Mouse (Mus musculus): Measurements from ENCODE around the gene Spata1. TPM values are rescaled to one million over a fixed set of nuclear protein-coding genes. Genes with fewer than 3 reads are reported as not detected.

The Spata1 gene
- polyA plus RNA-seq (2012; rRNA removed), result 107 and 138 TPM in 2 replicates

DNA sequence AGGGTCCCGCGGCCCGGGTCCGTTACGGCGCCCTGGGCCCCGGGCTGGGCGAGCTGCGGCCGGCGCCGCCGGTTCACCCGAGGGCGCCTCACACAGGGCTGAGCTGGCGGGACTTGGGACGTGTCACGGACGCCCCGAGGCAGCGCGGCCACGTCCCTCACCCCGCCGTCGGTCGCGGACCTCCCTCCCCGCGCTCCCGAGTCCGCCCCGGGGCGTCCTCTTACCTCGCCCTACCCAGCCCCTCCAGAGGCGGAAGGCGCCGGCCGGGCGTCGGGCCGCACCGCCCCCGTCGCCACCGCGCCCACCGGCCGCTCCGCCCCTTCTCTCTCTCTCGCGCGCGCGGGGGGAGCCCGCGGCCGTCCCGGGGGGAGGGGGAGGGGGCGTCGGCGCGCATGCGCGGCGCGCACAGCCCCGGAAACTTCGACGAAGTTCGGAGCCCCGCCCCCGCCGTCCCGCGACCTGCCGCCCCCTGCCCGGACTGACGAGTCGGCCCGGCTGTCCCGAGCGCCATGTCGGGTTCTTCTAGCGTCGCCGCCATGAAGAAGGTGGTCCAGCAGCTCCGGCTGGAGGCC lies at the start of gene Spata1, which contains the start of gene Gng5:
Gene Spata1, minus strand, starts transcription at position 323 of the 572 bp plus-strand sequence.
Gene Gng5, plus strand, starts transcription at position 377 of the 572 bp plus-strand sequence.
- Histone ChIP-seq H3K4me1 (ENCODE audit: control insufficient read depth, insufficient read depth, low read length) (peaks cover 3% of the 10 kb centered on the region; the same call in 1 of the 2 replicates), H3K4me3 (ENCODE audit: control insufficient read depth, low read depth, low read length) (peak within 1 kb of the TSS; percentile 90), H3K36me3 (ENCODE audit: control insufficient read depth, insufficient read depth, low read length) (no peaks in the 10 kb centered on the region; the same call in 1 of the 2 replicates), H3K27me3 (ENCODE audit: control insufficient read depth, insufficient read depth, low read length) (no peaks in the 10 kb centered on the region), H3K27ac (ENCODE audit: control insufficient read depth, insufficient read depth, low read depth, low read length) (peak within 1 kb of the TSS; percentile 99)
- TF ChIP-seq POLR2A (IDR thresholded peaks at IDR 0.05; ENCODE audit: control insufficient read depth, low read depth, low read length) (peak; percentile 79), CTCF (IDR thresholded peaks at IDR 0.05; ENCODE audit: control insufficient read depth, insufficient read depth, insufficient replicate concordance, low read depth, low read length) (no peak)

GRCm38 (mm10) chr3:146543632-146544031 lies 44.1 kb upstream of the Spata1 start:
- H3K4me1 ChIP-seq (ENCODE audit: control insufficient read depth, insufficient read depth, low read length), result no peaks in the 10 kb centered on the region

DNA sequence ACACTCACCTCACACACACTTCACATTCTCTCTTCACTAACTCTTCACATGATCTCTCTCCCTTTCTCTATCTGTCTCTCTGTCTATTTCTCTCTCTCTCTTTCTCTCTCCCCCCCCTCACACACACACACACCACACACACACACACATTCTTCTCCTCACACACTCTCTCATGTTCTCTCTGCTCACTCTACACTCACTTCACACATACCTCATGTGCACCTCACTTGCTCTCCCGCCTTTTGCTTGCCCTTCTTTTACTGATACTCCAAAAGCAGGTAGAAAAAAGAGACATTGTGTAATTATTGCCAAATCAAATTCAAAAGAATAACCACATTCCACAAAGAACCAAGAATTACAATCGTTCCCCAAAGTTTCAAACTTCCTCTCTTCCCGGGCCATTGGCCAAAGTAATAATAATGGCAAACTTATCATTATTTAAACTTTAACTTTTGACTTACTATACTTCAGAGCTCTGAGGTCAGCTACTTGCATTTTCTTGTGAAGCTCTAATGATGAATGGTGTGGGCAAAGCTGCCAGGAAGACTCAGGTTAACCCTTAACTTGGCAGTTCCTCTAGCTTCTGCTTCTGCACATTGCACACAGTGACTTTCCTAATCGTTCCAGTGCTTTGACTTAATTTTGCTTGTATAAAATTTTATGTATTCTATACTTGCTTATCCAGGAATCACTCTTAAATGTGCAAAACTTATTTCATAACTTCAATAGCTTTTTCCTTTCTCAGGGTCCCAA lies 41.1 kb upstream of the Spata1 start:
- H3K27ac ChIP-seq (ENCODE audit: control insufficient read depth, insufficient read depth, low read depth, low read length), result no peak overlapping the region
- H3K4me1 ChIP-seq (ENCODE audit: control insufficient read depth, insufficient read depth, low read length), result no peaks in the 10 kb centered on the region
- TF ChIP-seq CTCF (IDR thresholded peaks at IDR 0.05; ENCODE audit: control insufficient read depth, insufficient read depth, insufficient replicate concordance, low read depth, low read length) (no peak), POLR2A (IDR thresholded peaks at IDR 0.05; ENCODE audit: control insufficient read depth, low read depth, low read length) (no peak)

More at GRCm38 (mm10) chr3:146543632-146544031, 44.1 kb upstream of the Spata1 start:
- no peak overlapping the region for H3K4me3 ChIP-seq (ENCODE audit: control insufficient read depth, low read depth, low read length)
- H3K27me3 ChIP-seq (ENCODE audit: control insufficient read depth, insufficient read depth, low read length), result no peaks in the 10 kb centered on the region
- no peaks in the 10 kb centered on the region for H3K36me3 ChIP-seq (ENCODE audit: control insufficient read depth, insufficient read depth, low read length)
- H3K27ac ChIP-seq (ENCODE audit: control insufficient read depth, insufficient read depth, low read depth, low read length), result no peak overlapping the region
- no peak for TF ChIP-seq POLR2A (IDR thresholded peaks at IDR 0.05; ENCODE audit: control insufficient read depth, low read depth, low read length)

DNA sequence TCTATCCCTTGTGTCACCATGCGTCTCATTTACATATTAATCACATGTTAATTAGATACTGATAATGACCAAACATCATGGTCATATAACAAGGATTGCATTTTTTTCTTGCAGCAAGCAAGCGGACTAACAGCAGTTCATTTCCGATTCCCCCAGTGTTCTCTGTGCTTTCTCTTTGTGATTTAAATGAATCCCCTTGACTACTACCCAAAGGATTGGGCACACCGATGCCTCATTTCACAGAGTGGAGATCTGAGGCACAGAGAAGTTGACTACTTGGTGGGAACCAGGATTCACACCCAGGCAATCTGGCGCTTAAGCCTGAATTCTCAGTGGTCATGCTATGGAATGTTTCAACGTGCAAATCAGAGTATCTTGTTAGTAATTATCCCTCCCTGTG lies 35.4 kb upstream of the Spata1 start:
- H3K36me3 ChIP-seq (ENCODE audit: control insufficient read depth, insufficient read depth, low read length), result no peaks in the 10 kb centered on the region
- no peak overlapping the region for H3K4me3 ChIP-seq (ENCODE audit: control insufficient read depth, low read depth, low read length)
- no peaks in the 10 kb centered on the region for H3K27me3 ChIP-seq (ENCODE audit: control insufficient read depth, insufficient read depth, low read length)
- no peaks in the 10 kb centered on the region for H3K4me1 ChIP-seq (ENCODE audit: control insufficient read depth, insufficient read depth, low read length)
- no peak for TF ChIP-seq CTCF (IDR thresholded peaks at IDR 0.05; ENCODE audit: control insufficient read depth, insufficient read depth, insufficient replicate concordance, low read depth, low read length)
- TF ChIP-seq POLR2A (IDR thresholded peaks at IDR 0.05; ENCODE audit: control insufficient read depth, low read depth, low read length), result no peak
- no peak overlapping the region for H3K27ac ChIP-seq (ENCODE audit: control insufficient read depth, insufficient read depth, low read depth, low read length)

More for the DNA sequence above, 41.1 kb upstream of the Spata1 start:
- Histone ChIP-seq H3K27me3 (ENCODE audit: control insufficient read depth, insufficient read depth, low read length) (no peaks in the 10 kb centered on the region), H3K4me3 (ENCODE audit: control insufficient read depth, low read depth, low read length) (no peak overlapping the region), H3K36me3 (ENCODE audit: control insufficient read depth, insufficient read depth, low read length) (no peaks in the 10 kb centered on the region)

GRCm38 (mm10) chr3:146528335-146528734 lies 28.8 kb upstream of the Spata1 start:
- H3K4me3 ChIP-seq (ENCODE audit: control insufficient read depth, low read depth, low read length), result no peak overlapping the region
- no peaks in the 10 kb centered on the region for H3K4me1 ChIP-seq (ENCODE audit: control insufficient read depth, insufficient read depth, low read length)
- TF ChIP-seq POLR2A (IDR thresholded peaks at IDR 0.05; ENCODE audit: control insufficient read depth, low read depth, low read length) (no peak), CTCF (IDR thresholded peaks at IDR 0.05; ENCODE audit: control insufficient read depth, insufficient read depth, insufficient replicate concordance, low read depth, low read length) (no peak)
- H3K27ac ChIP-seq (ENCODE audit: control insufficient read depth, insufficient read depth, low read depth, low read length), result no peak overlapping the region
- no peaks in the 10 kb centered on the region for H3K36me3 ChIP-seq (ENCODE audit: control insufficient read depth, insufficient read depth, low read length)
- H3K27me3 ChIP-seq (ENCODE audit: control insufficient read depth, insufficient read depth, low read length), result no peaks in the 10 kb centered on the region

GRCm38 (mm10) chr3:146521652-146522020 lies 22.1 kb upstream of the Spata1 start:
- peak overlapping the region; percentile 99 for H3K27ac ChIP-seq (ENCODE audit: control insufficient read depth, insufficient read depth, low read depth, low read length)
- H3K27me3 ChIP-seq (ENCODE audit: control insufficient read depth, insufficient read depth, low read length), result no peaks in the 10 kb centered on the region
- peaks cover 4% of the 10 kb centered on the region for H3K4me1 ChIP-seq (ENCODE audit: control insufficient read depth, insufficient read depth, low read length)
- peak overlapping the region; percentile 100 for H3K4me3 ChIP-seq (ENCODE audit: control insufficient read depth, low read depth, low read length)
- H3K36me3 ChIP-seq (ENCODE audit: control insufficient read depth, insufficient read depth, low read length), result peaks cover 3% of the 10 kb centered on the region; the same call in 1 of the 2 replicates
- TF ChIP-seq CTCF (IDR thresholded peaks at IDR 0.05; ENCODE audit: control insufficient read depth, insufficient read depth, insufficient replicate concordance, low read depth, low read length) (no peak), POLR2A (IDR thresholded peaks at IDR 0.05; ENCODE audit: control insufficient read depth, low read depth, low read length) (no peak)

- peak within 1 kb of the TSS; percentile 99 for H3K27ac ChIP-seq (ENCODE audit: control insufficient read depth, insufficient read depth, low read depth, low read length)
- TF ChIP-seq CTCF (IDR thresholded peaks at IDR 0.05; ENCODE audit: control insufficient read depth, insufficient read depth, insufficient replicate concordance, low read depth, low read length) (no peak), POLR2A (IDR thresholded peaks at IDR 0.05; ENCODE audit: control insufficient read depth, low read depth, low read length) (peak; percentile 64)
Measured at GRCm38 (mm10) chr3:146520798-146521651, 21.5 kb upstream of the Spata1 start, which contains the start of gene Rpf1. Gene Rpf1 (minus strand): TSS chr3:146521429.

More at GRCm38 (mm10) chr3:146520798-146521651, 21.5 kb upstream of the Spata1 start, which contains the start of gene Rpf1:
- peaks cover 3% of the 10 kb centered on the region; the same call in 1 of the 2 replicates for H3K36me3 ChIP-seq (ENCODE audit: control insufficient read depth, insufficient read depth, low read length)
- no peaks in the 10 kb centered on the region for H3K27me3 ChIP-seq (ENCODE audit: control insufficient read depth, insufficient read depth, low read length)
- H3K4me1 ChIP-seq (ENCODE audit: control insufficient read depth, insufficient read depth, low read length), result peaks cover 4% of the 10 kb centered on the region
- H3K4me3 ChIP-seq (ENCODE audit: control insufficient read depth, low read depth, low read length), result peak within 1 kb of the TSS; percentile 100

Data from testis, adult 2 months (tissue).